Mouse (Mus musculus) lung, embryonic 16.5 days (tissue): Measurements from ENCODE around the gene Rassf4. TPM values are rescaled to one million over a fixed set of nuclear protein-coding genes. Genes with fewer than 3 reads are reported as not detected.

Experiments used
- ATAC-seq: fragments of 200-750 bp; cut with Nextera tagmentation; 2 replicates; pipeline ENCODE4 v1.8.0; 2017; ENCODE audit warnings: low read depth, mild to moderate bottlenecking, moderate library complexity
- H3K27ac ChIP-seq: fragments of 300-500 bp; sonication (generic); 2 replicates; pipeline ENCODE4 v1.5.1; 2014; ENCODE audit warnings: mild to moderate bottlenecking, control low read depth, low read length
- H3K27me3 ChIP-seq: fragments of 300-500 bp; sonication (generic); 2 replicates; pipeline ENCODE4 v1.6.1; 2014; ENCODE audit warnings: low read depth, low read length, mixed read lengths; ENCODE audit not compliant: control insufficient read depth, insufficient read depth
- H3K36me3 ChIP-seq: fragments of 300-500 bp; sonication (generic); 2 replicates; pipeline ENCODE4 v1.6.1; 2014; ENCODE audit warnings: low read length; ENCODE audit not compliant: control insufficient read depth, insufficient read depth
- H3K4me1 ChIP-seq: fragments of 300-500 bp; sonication (generic); replicated peaks from 2 replicates; pipeline ENCODE4 v1.6.1; 2014; ENCODE audit warnings: low read length, mixed read lengths; ENCODE audit not compliant: control insufficient read depth, insufficient read depth
- H3K4me2 ChIP-seq: fragments of 300-500 bp; sonication (generic); 2 replicates; pipeline ENCODE4 v1.6.1; 2014; ENCODE audit warnings: low read depth, low read length, control low read depth
- H3K4me3 ChIP-seq: fragments of 300-500 bp; sonication (generic); 2 replicates; pipeline ENCODE4 v1.5.1; 2014; ENCODE audit warnings: mild to moderate bottlenecking, low read length, control low read depth
- H3K9ac ChIP-seq: fragments of 300-500 bp; sonication (generic); 2 replicates; pipeline ENCODE4 v1.6.1; 2014; ENCODE audit warnings: low read length, control low read depth
- H3K9me3 ChIP-seq: fragments of 300-500 bp; sonication (generic); 2 replicates; pipeline ENCODE4 v1.6.1; 2016; ENCODE audit warnings: low read length; ENCODE audit not compliant: control insufficient read depth
- WGBS: fragments of 180-500 bp; shearing (Covaris S2); extraction: QIAGEN DNeasy Blood & Tissue Kit; methylation state at CpG from one replicate; pipeline ENCODE4 v1.1.7; 2014; 5-methylcytosine and 5-hydroxymethylcytosine counted together
- polyA plus RNA-seq: library from polyadenylated mRNA; unstranded; fragments of >200 nt; fragmentation: Nextera tagmentation; extraction: Ambion mirVana; gene quantifications from 2 replicates; pipeline ENCODE4 v1.2.1, GENCODE M21; 2015

Rassf4 gene
- polyA plus RNA-seq, 1 experiment from 2014 or later: 6.8 TPM

- H3K4me2 ChIP-seq: no peak overlapping the region
- no peak overlapping the region for H3K27ac ChIP-seq
- H3K36me3 ChIP-seq: no peaks in the 10 kb centered on the region
- no peak overlapping the region for H3K9ac ChIP-seq
- WGBS: 26% methylated on average over 5 of the region's 5 CpGs
- no peak for ATAC-seq
- H3K9me3 ChIP-seq: no peaks in the 10 kb centered on the region
- no peaks in the 10 kb centered on the region for H3K27me3 ChIP-seq
- H3K4me1 ChIP-seq: no peaks in the 10 kb centered on the region
- H3K4me3 ChIP-seq: no peak overlapping the region
Measured at GRCm38 (mm10) chr6:116712062-116712461, 38.3 kb upstream of the Rassf4 start.

GRCm38 (mm10) chr6:116704320-116704719 lies 30.6 kb upstream of the Rassf4 start:
- WGBS: 71% methylated on average over 6 of the region's 6 CpGs
- H3K4me3 ChIP-seq: no peak overlapping the region
- H3K9me3 ChIP-seq: no peaks in the 10 kb centered on the region
- no peaks in the 10 kb centered on the region for H3K36me3 ChIP-seq
- no peak overlapping the region for H3K9ac ChIP-seq
- H3K27me3 ChIP-seq: no peaks in the 10 kb centered on the region
- ATAC-seq: no peak
- H3K4me1 ChIP-seq: no peaks in the 10 kb centered on the region
- H3K27ac ChIP-seq: no peak overlapping the region
- no peak overlapping the region for H3K4me2 ChIP-seq

DNA sequence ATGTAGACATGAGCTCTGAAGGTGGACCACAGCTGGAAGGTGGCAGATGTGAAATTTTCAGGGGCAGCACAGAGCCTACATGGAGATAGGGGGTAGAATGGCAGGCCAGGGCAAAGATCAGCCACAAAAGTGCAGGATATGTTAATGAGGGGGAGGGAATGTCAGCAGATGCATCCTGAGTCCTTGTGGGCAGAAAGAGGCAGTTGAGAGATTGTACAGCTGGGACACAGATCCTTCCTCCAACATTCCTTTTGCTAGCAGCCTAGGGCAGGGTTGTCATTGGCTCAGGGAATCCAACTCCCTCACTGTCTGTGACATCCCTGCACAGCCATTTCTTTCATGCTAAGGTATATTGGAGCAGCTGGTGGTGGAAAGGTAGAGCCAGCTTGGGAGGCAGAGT lies 27.1 kb upstream of the Rassf4 start:
- H3K4me2 ChIP-seq: no peak overlapping the region
- H3K36me3 ChIP-seq: no peaks in the 10 kb centered on the region
- no peaks in the 10 kb centered on the region for H3K9me3 ChIP-seq
- H3K27ac ChIP-seq: no peak overlapping the region
- no peak overlapping the region for H3K4me3 ChIP-seq
- no peak overlapping the region for H3K9ac ChIP-seq
- no peaks in the 10 kb centered on the region for H3K4me1 ChIP-seq
- H3K27me3 ChIP-seq: no peaks in the 10 kb centered on the region
- ATAC-seq: no peak

DNA sequence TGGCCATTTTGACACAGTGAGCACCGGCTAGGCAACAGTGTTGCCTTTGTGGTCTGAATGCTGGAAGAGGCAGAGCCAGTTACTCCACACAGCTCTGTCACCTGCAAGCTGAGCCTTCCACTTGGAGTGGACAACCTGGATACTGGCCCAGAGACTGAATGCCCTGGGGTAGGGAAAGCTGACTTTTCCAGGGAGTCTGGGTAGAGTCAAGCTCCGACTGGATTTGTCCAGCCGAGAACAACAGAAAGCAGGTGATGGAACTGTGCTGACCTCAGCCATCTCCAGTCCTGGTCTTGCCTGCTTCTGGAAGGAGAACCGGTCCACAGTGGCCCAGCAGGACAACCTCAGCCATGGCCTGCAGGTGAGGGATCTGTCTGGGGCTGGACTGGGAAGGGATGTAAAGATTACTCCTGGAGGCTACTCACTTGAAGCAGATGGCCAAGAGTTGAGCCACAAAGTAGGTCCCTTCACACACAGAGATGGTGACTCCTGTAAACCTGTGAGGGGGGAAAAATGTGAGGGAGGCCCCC lies 24.2 kb upstream of the Rassf4 start:
- Histone ChIP-seq H3K27me3 (no peaks in the 10 kb centered on the region), H3K9me3 (no peaks in the 10 kb centered on the region), H3K4me2 (no peak overlapping the region), H3K4me1 (no peaks in the 10 kb centered on the region), H3K9ac (no peak overlapping the region), H3K4me3 (no peak overlapping the region), H3K27ac (no peak overlapping the region), H3K36me3 (no peaks in the 10 kb centered on the region)
- no peak for ATAC-seq
- 81% methylated on average over 4 of the region's 4 CpGs for WGBS

DNA sequence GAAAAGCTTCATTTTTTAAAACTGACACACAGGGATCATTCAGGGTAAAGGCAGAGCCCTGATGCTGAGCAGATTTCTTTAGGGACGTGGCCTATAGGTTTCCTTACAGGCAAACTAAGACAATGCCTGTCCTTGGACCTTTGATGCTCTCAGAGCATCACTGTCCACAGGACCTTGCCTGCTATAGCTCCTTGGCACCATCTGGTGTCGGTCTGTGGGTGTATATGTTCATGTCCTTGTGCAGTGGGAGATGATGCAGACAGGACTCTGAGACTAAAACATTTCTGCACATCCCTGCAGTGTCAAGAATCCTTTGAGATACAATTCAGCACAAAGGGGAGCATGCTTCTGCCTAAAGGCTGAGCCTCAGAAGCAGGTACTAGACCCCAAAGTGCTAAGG lies 23.7 kb upstream of the Rassf4 start:
- H3K4me2 ChIP-seq: no peak overlapping the region
- no peaks in the 10 kb centered on the region for H3K27me3 ChIP-seq
- no peaks in the 10 kb centered on the region for H3K9me3 ChIP-seq
- H3K9ac ChIP-seq: no peak overlapping the region
- H3K4me3 ChIP-seq: no peak overlapping the region
- WGBS: 39% methylated on average over 2 of the region's 2 CpGs
- no peaks in the 10 kb centered on the region for H3K4me1 ChIP-seq
- H3K36me3 ChIP-seq: no peaks in the 10 kb centered on the region
- no peak overlapping the region for H3K27ac ChIP-seq
- ATAC-seq: no peak

GRCm38 (mm10) chr6:116694346-116694745 lies 20.6 kb upstream of the Rassf4 start:
- H3K4me2 ChIP-seq: no peak overlapping the region
- no peaks in the 10 kb centered on the region for H3K36me3 ChIP-seq
- H3K4me3 ChIP-seq: no peak overlapping the region
- H3K4me1 ChIP-seq: no peaks in the 10 kb centered on the region
- H3K9ac ChIP-seq: no peak overlapping the region
- no peak overlapping the region for H3K27ac ChIP-seq
- no peaks in the 10 kb centered on the region for H3K27me3 ChIP-seq
- ATAC-seq: no peak
- no peaks in the 10 kb centered on the region for H3K9me3 ChIP-seq
- 68% methylated on average over 3 of the region's 3 CpGs for WGBS

GRCm38 (mm10) chr6:116693639-116694038 lies 19.9 kb upstream of the Rassf4 start:
- H3K9me3 ChIP-seq: no peaks in the 10 kb centered on the region
- no peak for ATAC-seq
- H3K4me1 ChIP-seq: no peaks in the 10 kb centered on the region
- no peak overlapping the region for H3K4me3 ChIP-seq
- H3K4me2 ChIP-seq: no peak overlapping the region
- no peaks in the 10 kb centered on the region for H3K36me3 ChIP-seq
- H3K9ac ChIP-seq: no peak overlapping the region
- H3K27ac ChIP-seq: no peak overlapping the region
- H3K27me3 ChIP-seq: no peaks in the 10 kb centered on the region
- WGBS: 79% methylated on average over 4 of the region's 4 CpGs

GRCm38 (mm10) chr6:116682317-116682716 lies 8.6 kb upstream of the Rassf4 start:
- H3K9ac ChIP-seq: no peak overlapping the region
- no peak overlapping the region for H3K27ac ChIP-seq
- peak; percentile 41; the same call in 1 of the 2 replicates for ATAC-seq
- H3K4me3 ChIP-seq: no peak overlapping the region
- no peak overlapping the region for H3K4me2 ChIP-seq
- 9% methylated on average over 6 of the region's 6 CpGs for WGBS
- H3K27me3 ChIP-seq: no peaks in the 10 kb centered on the region
- no peaks in the 10 kb centered on the region for H3K36me3 ChIP-seq
- H3K9me3 ChIP-seq: no peaks in the 10 kb centered on the region
- no peaks in the 10 kb centered on the region for H3K4me1 ChIP-seq

DNA sequence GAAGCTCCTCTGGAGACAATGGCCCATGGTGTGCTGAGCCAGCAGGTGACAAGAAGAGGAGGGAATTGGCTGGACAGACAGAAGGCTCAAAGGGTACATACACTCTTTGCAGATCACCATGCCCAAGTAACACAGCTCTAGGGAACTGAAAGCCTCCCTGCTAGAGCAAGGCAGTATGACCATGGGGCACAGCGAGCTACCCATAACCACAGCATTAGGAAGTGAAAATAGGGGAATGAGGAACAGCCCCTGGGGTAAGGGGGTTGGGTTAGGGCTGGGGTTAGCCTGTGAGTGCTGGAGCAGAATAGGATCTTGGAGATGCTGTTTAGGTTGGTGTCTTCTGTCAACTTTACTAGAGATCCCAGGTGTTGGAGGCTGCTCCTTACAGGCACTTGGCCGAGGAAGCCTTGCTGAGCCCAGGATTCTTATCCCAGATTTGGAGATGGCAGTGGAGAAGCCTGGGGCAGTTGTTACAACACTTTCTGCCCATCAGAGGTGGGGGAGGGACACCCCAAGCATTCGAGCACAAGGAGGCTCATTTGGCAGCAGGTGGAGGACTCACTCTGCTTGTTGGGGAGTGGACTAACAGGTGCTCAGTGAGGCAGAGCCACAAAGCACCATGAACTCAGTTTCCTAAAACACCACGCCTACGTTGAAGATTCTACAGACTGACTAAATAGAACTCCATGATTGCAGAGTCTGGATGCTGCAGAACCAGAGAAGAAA lies 6.0 kb upstream of the Rassf4 start:
- WGBS: 66% methylated on average over 5 of the region's 5 CpGs
- Histone ChIP-seq H3K4me2 (no peak overlapping the region), H3K36me3 (no peaks in the 10 kb centered on the region), H3K27ac (no peak overlapping the region), H3K9ac (no peak overlapping the region), H3K9me3 (no peaks in the 10 kb centered on the region), H3K4me1 (peaks cover 2% of the 10 kb centered on the region; the same call in 1 of the 2 replicates), H3K4me3 (no peak overlapping the region), H3K27me3 (no peaks in the 10 kb centered on the region)
- no peak for ATAC-seq
